Mouse (Mus musculus) heart, postnatal 0 days (tissue): ENCODE measurements around the gene Steap2.
"Not testable (repeated sequence)": the region's sequence is repeated elsewhere in the genome, so short reads cannot be mapped to it uniquely, and the experiment has no call there.

ENCODE experiments used
- CTCF ChIP-seq: IDR thresholded peaks from 2 replicates; pipeline ENCODE4 v1.5.1; 2016; ENCODE audit warnings: antibody characterized with exemption, control low read depth, low read depth
- EP300 ChIP-seq: IDR thresholded peaks from 2 replicates; pipeline ENCODE4 v1.6.1; 2016; ENCODE audit warnings: antibody characterized with exemption, low read depth

DNA sequence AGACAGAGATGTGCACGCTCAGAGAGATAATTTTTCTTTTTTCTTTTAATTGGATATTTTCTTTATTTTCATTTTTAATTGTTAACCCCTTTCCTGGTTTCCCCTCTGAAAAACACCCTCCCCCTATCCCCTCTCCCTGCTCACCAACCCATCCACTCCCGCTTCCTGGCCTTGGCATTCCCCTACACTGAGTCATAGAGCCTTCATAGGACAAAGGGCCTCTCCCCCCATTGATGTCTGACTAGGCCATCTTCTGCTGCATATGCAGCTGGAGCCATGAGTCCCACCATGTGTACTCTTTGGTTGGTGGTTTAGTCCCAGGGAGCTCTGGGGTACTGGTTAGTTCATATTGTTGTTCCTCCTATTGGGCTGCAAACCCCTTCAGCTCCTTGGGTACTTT lies 9.4 kb downstream of the Steap2 start:
- TF ChIP-seq EP300, CTCF: not testable (repeated sequence)
